Mouse (Mus musculus) bone marrow, adult 2 months (tissue): ENCODE data around the gene Pex11b.

Experiments
- CTCF ChIP-seq: fragments of 200-500 bp; IDR thresholded peaks from 2 replicates; pipeline ENCODE4 v1.5.1; 2011; ENCODE audit warnings: low read length, control low read depth; ENCODE audit not compliant: control insufficient read depth, insufficient read depth
- POLR2A ChIP-seq: fragments of 200-500 bp; IDR thresholded peaks from 2 replicates; pipeline ENCODE4 v1.6.1; 2011; ENCODE audit warnings: low read depth, mild to moderate bottlenecking, control low read depth, low read length, borderline replicate concordance; ENCODE audit not compliant: control insufficient read depth

- TF ChIP-seq CTCF (no peak), POLR2A (no peak)
Observed at GRCm38 (mm10) chr3:96636448-96636847, 1.3 kb downstream of the Pex11b start.
